Mouse (Mus musculus): ENCODE measurements around the gene Car1.
"Not testable (repeated sequence)": the region's sequence is repeated elsewhere in the genome, so short reads cannot be mapped to it uniquely, and the experiment has no call there.

The Car1 gene

DNA sequence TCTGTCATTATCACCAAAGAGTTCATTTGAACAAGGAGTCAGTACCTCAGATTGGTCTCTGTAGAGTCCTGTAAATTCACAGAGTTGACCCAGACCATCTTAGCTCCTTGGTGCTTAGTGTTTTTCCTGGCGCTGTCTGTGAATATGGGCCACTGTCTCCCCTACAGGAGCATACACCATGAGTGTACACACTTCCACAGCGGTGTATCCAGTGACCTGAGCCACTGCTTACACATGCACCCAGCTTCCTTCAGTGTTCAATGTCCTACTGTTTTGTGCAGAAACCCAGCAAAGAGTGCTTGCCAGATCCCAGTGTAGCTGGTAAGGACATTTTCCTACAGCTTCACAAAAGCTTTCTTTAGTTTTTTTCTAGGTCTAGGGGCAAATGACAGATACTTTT, 22.8 kb downstream of the Car1 start:
- intact Hi-C loops (cut with DNase I), result no loop called here

DNA sequence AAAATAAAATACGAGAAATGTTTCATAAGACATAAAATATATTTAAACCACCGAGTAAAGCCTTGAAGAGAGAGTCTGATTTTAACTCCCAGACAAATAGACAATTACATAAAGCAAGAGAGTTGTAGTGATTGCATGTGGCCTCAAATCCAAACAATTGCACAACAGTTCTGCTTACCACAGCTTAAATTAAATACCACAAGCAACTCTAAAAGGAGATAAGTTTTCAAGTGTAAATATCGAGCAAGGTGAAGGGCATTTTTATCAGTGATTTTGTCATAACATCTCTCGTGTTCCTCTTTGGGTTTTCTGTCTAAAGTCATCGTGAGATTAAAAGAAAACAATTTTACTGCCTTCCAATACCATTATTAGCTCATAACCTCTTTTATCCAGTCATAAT, 25.0 kb downstream of the Car1 start:
- intact Hi-C loops (cut with DNase I), result not testable (repeated sequence)

DNA sequence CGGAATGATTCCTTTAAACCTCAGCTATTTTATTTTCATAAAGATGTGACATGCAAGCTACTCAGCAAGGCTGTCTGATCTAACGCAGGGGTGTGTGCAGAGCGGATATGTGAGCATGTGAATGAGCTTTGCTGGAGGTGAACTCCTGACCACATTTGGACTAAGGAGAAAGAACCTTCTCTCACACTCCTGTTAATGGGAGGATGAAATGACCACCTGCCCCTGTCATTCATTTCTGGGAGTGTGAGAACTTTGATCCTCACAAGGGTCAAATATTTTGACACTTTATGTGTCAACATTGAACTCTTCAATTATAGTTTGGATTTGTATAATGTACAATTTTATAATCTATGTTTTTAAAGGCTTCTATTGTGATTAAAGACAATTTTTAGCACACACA, 25.8 kb downstream of the Car1 start:
- intact Hi-C loops (cut with DNase I), result not testable (repeated sequence)

DNA sequence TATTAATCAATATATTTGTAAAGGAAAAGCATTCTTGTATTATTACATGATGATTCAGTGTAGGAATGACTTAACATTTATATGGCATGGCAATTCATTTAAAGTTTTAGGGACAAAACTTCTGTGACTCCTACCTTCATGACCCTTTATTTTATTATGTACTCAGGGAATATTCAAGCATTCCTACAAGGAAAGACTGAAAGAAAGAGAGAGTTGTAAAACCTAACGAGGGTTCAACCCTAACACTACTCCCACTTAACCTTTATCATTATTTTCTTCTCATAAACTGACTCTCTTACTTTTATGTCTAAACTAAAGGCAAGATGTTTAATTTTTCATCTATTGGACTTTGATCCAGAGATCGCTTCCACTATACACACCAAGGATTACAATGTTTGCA, 28.0 kb downstream of the Car1 start:
- intact Hi-C loops (cut with DNase I), result loop anchor here (2.0 kb wide), 1 partner anchor 79 kb away; no protein-coding TSS in a partner anchor

DNA sequence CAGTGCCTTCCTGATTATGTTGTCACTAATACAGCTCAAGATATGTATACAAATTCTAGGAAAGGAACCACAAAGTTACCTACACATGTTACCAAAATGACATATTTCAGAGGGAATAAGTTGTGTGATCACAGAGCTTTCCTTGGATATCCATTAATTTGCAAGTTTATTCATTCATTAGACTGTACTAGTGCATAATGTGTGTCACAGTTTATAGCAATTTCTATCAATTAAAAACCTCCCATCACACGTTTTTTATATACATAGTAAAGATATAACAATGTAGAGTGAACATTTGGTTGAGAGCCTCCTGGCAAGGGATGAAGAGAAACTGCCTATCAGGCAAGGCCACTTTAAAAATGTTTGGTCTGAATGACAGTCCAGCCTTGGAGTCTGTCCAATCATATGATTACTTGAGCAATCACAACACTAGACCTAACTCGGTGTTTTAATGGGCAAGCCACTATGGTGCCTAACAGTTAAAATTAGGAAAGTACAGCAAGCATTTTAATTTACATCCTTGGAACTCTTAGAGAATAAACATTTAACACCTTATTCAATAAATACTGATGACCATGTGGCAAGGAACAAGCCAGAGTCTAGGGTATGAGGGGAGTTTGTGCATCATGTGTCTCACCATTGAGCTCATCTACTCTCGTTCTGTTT, 31.5 kb downstream of the Car1 start:
- intact Hi-C loops (cut with DNase I), result not testable (repeated sequence)

DNA sequence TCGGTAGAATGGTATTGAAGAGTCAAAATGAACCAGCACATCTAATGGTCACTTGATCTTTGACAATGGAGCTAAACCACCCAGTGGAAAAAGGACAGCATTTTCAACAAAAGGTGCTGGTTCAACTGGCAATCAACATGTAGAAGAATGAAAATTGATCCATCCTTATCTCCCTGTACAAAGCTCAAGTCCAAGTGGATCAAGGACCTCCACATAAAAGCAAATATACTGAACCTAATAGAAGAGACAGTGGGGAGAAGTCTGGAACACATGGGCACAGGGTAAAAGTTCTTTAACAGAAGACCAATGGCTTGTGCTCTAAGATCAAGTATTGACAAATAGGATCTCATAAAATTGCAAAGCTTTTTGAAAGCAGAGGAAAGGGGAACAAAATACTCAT, 33.6 kb downstream of the Car1 start:
- intact Hi-C loops (cut with DNase I), result not testable (repeated sequence)

DNA sequence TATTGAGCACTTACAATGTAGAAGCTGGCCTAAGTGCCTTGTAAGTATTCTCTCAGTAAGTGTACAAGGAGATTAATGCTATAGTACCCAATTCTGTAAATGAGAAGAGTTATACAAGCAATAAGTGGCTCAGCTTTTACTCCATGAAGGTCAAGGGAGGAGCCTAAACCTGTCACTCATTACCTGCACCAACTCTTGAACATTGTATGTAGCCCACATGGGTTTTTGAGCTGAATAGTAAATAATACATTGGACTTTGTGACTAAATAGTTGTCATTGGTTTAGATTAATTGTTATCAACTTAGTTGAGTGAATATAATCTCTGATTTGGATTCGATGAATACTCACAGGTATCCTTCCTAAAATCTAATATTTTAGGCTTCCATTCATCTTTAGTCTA, 35.7 kb downstream of the Car1 start:
- intact Hi-C loops (cut with DNase I), result not testable (repeated sequence)

DNA sequence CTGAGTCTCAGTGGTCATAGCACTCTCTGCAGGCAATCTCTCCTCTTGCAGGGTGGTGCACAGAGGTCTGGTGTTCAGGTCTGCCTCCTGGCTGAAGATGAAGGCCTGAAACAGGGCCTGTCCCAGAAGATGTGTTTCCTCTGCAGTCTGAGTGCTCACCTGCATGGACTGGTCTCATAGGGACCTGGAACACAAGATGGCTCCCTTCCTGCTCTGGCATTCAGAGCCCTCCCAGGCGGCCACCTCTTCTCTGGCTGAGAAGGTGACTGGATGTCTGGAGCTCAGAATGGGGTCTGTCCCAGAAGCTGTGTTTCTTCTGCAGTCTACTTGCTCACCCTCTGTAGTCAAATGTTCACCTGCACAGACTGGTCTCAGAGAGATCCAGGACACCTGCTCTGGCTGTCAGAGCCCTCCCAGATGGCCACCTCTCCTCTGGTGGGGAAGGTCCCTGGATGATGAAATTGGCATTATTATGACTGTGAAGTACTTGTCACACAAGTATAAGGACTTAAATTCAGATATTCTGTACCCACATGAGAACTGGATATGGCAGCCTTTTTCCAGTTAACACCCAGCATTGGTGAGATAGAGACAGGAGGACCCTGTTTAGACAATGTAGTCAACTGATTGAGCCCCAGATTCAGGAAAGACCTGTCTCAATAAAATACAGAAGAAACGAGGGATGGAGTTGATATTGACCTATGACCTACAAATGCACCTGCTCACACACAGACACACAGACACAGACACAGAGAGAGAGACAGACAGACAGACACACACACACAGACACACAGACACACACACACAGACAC, 43.2 kb downstream of the Car1 start:
- intact Hi-C loops (cut with DNase I), result no loop called here

DNA sequence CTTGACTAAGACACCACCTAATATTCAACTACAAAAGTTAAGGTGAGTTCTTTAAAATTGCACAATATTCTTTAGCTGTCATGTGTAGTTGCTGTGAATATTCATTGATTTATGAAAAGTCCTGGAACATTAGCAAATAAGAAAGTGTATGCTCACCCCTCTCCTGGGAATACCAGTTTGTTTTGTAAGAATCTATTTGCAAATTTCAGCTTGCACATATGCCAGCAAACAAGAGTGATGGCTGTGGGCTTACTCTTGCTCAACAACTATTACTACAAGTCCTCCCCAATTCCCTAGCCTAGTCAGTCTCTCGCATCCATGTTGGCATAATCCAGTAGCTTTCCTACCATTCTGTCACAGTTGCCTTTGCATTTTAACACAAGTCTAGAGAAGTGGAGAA, 52.5 kb downstream of the Car1 start:
- intact Hi-C loops (cut with DNase I), result no loop called here

DNA sequence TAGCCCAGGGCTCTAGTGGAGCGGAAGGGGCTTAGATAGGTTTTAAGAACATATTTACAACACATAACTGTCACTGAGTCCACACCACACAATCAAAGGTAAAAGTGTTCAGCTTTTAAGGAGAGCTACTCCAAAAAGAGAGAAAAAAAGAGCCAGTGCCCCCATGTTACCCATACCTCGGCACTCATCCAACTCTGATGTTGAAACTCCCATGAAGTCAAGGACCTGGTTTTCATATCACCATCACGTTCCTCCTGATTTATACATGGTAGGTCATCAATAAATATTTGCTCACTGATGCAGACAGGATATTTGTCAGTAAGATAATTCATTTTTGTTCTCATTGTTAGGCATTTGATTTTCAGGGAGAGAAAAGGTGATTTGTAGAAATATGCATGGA, 62.1 kb downstream of the Car1 start:
- intact Hi-C loops (cut with DNase I), result no loop called here

DNA sequence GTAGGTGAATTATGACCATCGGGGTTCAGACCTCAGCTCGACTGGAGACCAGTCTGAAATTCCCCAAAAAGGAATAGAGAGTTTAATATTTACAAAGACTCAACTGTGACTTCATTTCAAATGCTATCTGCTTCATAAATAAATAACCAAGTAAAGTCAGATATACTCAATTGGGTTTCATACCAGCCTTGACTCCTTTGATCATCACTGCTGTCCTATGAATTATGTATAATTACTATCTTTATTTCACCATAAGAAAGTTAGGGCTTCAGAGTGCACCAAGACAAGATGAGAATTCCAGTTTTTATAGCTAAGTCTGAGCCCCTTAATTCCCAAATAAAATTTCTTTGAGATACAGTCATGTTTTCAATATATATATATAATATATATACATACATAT, 69.9 kb downstream of the Car1 start:
- intact Hi-C loops (cut with DNase I), result no loop called here

DNA sequence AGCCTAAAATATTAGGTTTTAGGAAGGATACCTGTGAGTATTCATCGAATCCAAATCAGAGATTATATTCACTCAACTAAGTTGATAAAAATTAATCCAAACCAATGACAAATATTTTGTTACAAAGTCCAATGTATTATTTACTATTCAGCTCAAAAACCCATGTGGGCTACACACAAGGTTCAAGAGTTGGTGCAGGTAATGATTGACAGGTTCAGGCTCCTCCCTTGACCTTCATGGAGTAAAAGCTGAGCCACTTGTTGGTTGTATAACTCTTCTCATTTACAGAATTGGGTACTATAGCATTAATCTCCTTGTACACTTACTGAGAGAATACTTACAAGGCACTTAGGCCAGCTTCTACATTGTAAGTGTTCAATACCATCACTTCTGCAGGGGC, 80.7 kb downstream of the Car1 start:
- intact Hi-C loops (cut with DNase I), result not testable (repeated sequence)

DNA sequence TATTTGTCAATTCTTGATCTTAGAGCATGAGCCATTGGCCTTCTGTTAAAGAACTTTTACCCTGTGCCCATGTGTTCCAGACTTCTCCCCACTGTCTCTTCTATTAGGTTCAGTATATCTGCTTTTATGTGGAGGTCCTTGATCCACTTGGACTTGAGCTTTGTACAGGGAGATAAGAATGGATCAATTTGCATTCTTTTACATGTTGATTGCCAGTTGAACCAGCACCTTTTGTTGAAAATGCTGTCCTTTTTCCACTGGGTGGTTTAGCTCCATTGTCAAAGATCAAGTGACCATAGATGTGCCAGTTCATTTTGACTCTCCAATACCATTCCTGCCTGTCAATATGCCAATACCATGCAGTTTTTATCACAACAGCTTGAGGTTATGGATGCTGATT, 82.7 kb downstream of the Car1 start:
- intact Hi-C loops (cut with DNase I), result not testable (repeated sequence)
